Mouse (Mus musculus): ENCODE data around the gene Sema4g. TPM values are rescaled to one million over a fixed set of nuclear protein-coding genes. Genes with fewer than 3 reads are reported as not detected.

Sema4g gene
- polyA plus RNA-seq (2014; fragmentation: Nextera tagmentation; extraction: Ambion mirVana), result 7.1 and 7.4 TPM in 2 replicates

DNA sequence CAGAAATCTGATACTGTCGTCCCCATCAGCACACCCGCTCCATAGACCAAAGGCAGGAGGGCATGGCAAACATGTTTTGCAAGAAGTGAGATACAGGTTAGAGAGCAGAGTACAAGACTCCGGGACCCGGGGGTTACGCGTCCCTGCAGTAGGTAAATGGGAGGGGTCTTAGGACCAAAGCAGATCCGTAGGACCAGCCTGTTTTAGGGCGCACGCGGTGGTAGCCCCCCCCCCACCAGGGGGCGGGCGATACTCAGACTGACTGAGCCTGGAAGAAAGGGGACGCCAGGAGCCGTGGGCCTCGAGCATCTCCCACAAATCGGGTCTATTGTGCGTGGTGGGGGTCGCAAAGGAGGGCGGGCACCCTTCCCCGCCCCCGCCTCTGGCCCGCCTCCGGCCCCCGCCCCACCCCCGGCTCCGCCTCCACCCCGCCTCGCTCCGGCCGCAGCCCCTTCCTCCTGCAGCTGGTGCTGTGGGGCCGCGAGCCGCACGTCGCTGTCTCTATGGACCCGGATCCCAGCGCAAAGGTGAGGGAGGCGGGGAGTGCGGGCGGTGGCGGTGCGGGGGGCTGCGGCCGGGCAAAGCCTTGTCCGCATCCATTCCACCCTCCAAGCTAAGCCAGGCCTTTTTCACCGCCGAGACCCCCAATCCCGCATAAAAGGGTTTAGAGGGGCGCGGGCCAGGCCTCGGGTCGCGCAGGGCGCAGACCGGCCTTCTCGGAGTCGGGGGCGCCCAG lies at the start of gene Sema4g:
Sema4g (plus strand) TSS at position 271 of the 736 bp plus-strand sequence.
- H3K36me3 ChIP-seq (ENCODE audit: control insufficient read depth, insufficient read depth, low read length), result no peaks in the 10 kb centered on the region

DNA sequence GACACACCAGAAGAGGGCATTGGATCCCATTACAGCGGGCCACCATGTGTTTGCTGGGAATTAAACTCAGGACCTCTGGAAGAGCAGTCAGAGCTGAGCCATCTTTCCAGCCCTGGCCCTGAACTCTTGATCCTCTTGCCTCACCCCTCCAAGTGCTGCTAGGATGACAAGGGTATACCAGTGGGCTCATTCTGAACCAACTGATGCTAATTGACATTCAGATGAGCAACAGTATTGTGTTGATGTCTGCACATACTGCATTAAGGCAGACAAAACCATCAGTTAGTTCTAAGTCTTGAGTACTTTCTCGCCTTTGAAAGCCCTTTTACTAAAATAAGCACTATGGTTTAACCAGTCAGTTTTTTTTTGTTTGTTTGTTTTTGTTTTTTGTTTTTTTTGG lies 29.3 kb upstream of the Sema4g start:
- H3K27me3 ChIP-seq (ENCODE audit: control insufficient read depth, insufficient read depth, low read length), result no peaks in the 10 kb centered on the region
- H3K9ac ChIP-seq (ENCODE audit: low read length), result no peak overlapping the region
- no peaks in the 10 kb centered on the region for H3K9me3 ChIP-seq (ENCODE audit: control insufficient read depth, low read length)
- DNase-seq (ENCODE audit: low spot score) (no peak), ATAC-seq (replicated peaks; ENCODE audit: low FRiP score) (no peak)
- H3K27ac ChIP-seq (ENCODE audit: low read depth, low read length), result no peak overlapping the region
- no peaks in the 10 kb centered on the region for H3K4me1 ChIP-seq (replicated peaks; ENCODE audit: control insufficient read depth, insufficient read depth, low read length)
- WGBS, result 96% methylated on average over 2 of the region's 2 CpGs
- peaks cover 4% of the 10 kb centered on the region; the same call in 1 of the 2 replicates for H3K36me3 ChIP-seq (ENCODE audit: control insufficient read depth, insufficient read depth, low read length)
- H3K4me3 ChIP-seq (ENCODE audit: low read depth, low read length), result no peak overlapping the region
- H3K4me2 ChIP-seq (ENCODE audit: low read depth, low read length, severe bottlenecking), result no peak overlapping the region

More for the DNA sequence above, at the start of gene Sema4g:
- peaks cover 18% of the 10 kb centered on the region for H3K4me1 ChIP-seq (replicated peaks; ENCODE audit: control insufficient read depth, insufficient read depth, low read length)
- H3K27ac ChIP-seq (ENCODE audit: low read depth, low read length), result 0 out of 2 replicates have a peak within 1 kb of the TSS, but pooled peaks have one; percentile 6
- H3K9me3 ChIP-seq (ENCODE audit: control insufficient read depth, low read length), result no peaks in the 10 kb centered on the region
- ATAC-seq (replicated peaks; ENCODE audit: low FRiP score) (peak; percentile 85), DNase-seq (ENCODE audit: low spot score) (peak; percentile 82)
- H3K9ac ChIP-seq (ENCODE audit: low read length), result peak within 1 kb of the TSS; percentile 85
- peak within 1 kb of the TSS; percentile 98 for H3K4me2 ChIP-seq (ENCODE audit: low read depth, low read length, severe bottlenecking)
- H3K4me3 ChIP-seq (ENCODE audit: low read depth, low read length), result peak within 1 kb of the TSS; percentile 65
- WGBS, result under 1% methylated on average over 42 of the region's 58 CpGs
- 0 out of 2 replicates have a peak, but pooled peaks cover 2% of the 10 kb centered on the region for H3K27me3 ChIP-seq (ENCODE audit: control insufficient read depth, insufficient read depth, low read length)

DNA sequence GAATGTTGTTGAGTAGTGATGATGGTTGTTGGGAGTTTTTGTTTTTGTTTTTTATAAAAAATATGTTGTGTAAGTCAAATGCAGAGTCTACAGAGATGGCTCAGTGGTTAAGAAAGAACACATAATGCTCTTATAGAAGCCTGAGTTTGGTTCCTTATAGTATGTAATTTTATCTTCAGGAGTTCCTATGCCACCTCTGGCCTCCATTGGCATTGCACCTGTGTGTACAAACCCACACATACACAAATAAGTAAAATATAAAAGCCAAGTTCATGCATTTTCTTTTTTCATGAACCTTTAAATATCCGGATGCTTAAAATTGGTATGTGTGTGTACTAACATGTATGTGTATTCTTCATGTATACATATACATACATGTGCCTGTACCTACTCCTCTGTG lies 22.9 kb upstream of the Sema4g start:
- Histone ChIP-seq H3K27me3 (ENCODE audit: control insufficient read depth, insufficient read depth, low read length) (no peaks in the 10 kb centered on the region), H3K9ac (ENCODE audit: low read length) (no peak overlapping the region), H3K4me3 (ENCODE audit: low read depth, low read length) (no peak overlapping the region), H3K4me1 (replicated peaks; ENCODE audit: control insufficient read depth, insufficient read depth, low read length) (no peaks in the 10 kb centered on the region), H3K36me3 (ENCODE audit: control insufficient read depth, insufficient read depth, low read length) (peaks cover 23% of the 10 kb centered on the region), H3K9me3 (ENCODE audit: control insufficient read depth, low read length) (no peaks in the 10 kb centered on the region), H3K4me2 (ENCODE audit: low read depth, low read length, severe bottlenecking) (no peak overlapping the region), H3K27ac (ENCODE audit: low read depth, low read length) (no peak overlapping the region)
- 98% methylated on average over 1 of the region's 1 CpGs for WGBS
- DNase-seq (ENCODE audit: low spot score) (no peak), ATAC-seq (replicated peaks; ENCODE audit: low FRiP score) (no peak)

DNA sequence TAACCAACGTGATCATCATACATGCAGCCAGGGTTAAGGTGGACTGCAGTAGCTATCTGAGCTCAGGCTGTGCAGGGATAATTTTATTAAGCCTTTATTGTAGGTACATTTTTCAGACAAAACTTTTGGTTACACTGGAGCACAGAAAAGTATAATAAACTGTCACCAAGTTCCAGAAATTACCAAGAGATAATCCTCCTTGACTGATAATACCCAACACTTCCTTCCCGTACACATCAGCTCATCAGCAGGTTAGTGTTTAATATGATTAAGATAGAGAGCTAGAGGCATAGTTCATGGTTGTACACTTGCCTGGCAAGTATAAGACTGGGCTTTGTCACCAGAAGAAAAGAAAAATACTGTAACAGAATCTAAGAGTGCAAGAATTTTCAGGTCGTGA lies 20.6 kb upstream of the Sema4g start:
- Histone ChIP-seq H3K4me2 (ENCODE audit: low read depth, low read length, severe bottlenecking) (no peak overlapping the region), H3K27ac (ENCODE audit: low read depth, low read length) (no peak overlapping the region), H3K9ac (ENCODE audit: low read length) (no peak overlapping the region), H3K4me1 (replicated peaks; ENCODE audit: control insufficient read depth, insufficient read depth, low read length) (no peaks in the 10 kb centered on the region), H3K4me3 (ENCODE audit: low read depth, low read length) (no peak overlapping the region), H3K36me3 (ENCODE audit: control insufficient read depth, insufficient read depth, low read length) (peaks cover 25% of the 10 kb centered on the region), H3K27me3 (ENCODE audit: control insufficient read depth, insufficient read depth, low read length) (no peaks in the 10 kb centered on the region), H3K9me3 (ENCODE audit: control insufficient read depth, low read length) (no peaks in the 10 kb centered on the region)
- WGBS, result 93% methylated on average over 3 of the region's 3 CpGs
- no peak for DNase-seq (ENCODE audit: low spot score)
- no peak for ATAC-seq (replicated peaks; ENCODE audit: low FRiP score)

- Histone ChIP-seq H3K27me3 (ENCODE audit: control insufficient read depth, insufficient read depth, low read length) (no peaks in the 10 kb centered on the region), H3K27ac (ENCODE audit: low read depth, low read length) (no peak overlapping the region), H3K36me3 (ENCODE audit: control insufficient read depth, insufficient read depth, low read length) (peaks cover 15% of the 10 kb centered on the region; the same call in 1 of the 2 replicates), H3K4me2 (ENCODE audit: low read depth, low read length, severe bottlenecking) (no peak overlapping the region), H3K4me1 (replicated peaks; ENCODE audit: control insufficient read depth, insufficient read depth, low read length) (no peaks in the 10 kb centered on the region), H3K9ac (ENCODE audit: low read length) (no peak overlapping the region), H3K9me3 (ENCODE audit: control insufficient read depth, low read length) (no peaks in the 10 kb centered on the region), H3K4me3 (ENCODE audit: low read depth, low read length) (no peak overlapping the region)
- ATAC-seq (replicated peaks; ENCODE audit: low FRiP score) (no peak), DNase-seq (ENCODE audit: low spot score) (no peak)
- 87% methylated on average over 6 of the region's 6 CpGs for WGBS
These were observed 12.3 kb upstream of the Sema4g start for GRCm38 (mm10) chr19:44976636-44977035.

DNA sequence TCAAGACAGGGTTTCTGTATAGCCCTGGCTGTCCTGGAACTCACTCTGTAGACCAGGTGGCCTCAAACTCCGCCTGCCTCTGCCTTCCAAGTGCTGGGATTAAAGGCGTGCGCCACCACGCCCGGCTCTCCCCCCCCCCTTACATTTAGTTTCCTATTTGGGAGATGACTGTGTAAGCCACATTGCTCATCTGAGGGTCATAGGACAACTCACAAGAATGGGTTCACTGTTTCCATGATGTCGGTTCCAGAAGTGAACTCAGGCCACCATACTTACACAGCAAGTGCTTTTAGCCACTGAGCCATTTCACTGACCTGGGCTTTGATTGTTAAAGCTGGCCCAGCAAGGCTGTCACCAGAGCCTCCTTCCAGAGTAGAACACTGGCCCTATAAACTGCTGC lies 11.8 kb upstream of the Sema4g start:
- Histone ChIP-seq H3K9me3 (ENCODE audit: control insufficient read depth, low read length) (no peaks in the 10 kb centered on the region), H3K9ac (ENCODE audit: low read length) (no peak overlapping the region), H3K36me3 (ENCODE audit: control insufficient read depth, insufficient read depth, low read length) (peaks cover 15% of the 10 kb centered on the region; the same call in 1 of the 2 replicates), H3K4me3 (ENCODE audit: low read depth, low read length) (no peak overlapping the region), H3K27me3 (ENCODE audit: control insufficient read depth, insufficient read depth, low read length) (no peaks in the 10 kb centered on the region), H3K4me2 (ENCODE audit: low read depth, low read length, severe bottlenecking) (no peak overlapping the region), H3K27ac (ENCODE audit: low read depth, low read length) (no peak overlapping the region), H3K4me1 (replicated peaks; ENCODE audit: control insufficient read depth, insufficient read depth, low read length) (no peaks in the 10 kb centered on the region)
- WGBS, result 90% methylated on average over 6 of the region's 6 CpGs
- DNase-seq (ENCODE audit: low spot score), result no peak
- no peak for ATAC-seq (replicated peaks; ENCODE audit: low FRiP score)

GRCm38 (mm10) chr19:44980787-44981186 lies 8.1 kb upstream of the Sema4g start:
- WGBS, result 94% methylated on average over 2 of the region's 2 CpGs
- Histone ChIP-seq H3K9me3 (ENCODE audit: control insufficient read depth, low read length) (no peaks in the 10 kb centered on the region), H3K4me1 (replicated peaks; ENCODE audit: control insufficient read depth, insufficient read depth, low read length) (no peaks in the 10 kb centered on the region)

GRCm38 (mm10) chr19:44982477-44983115 lies 6.3 kb upstream of the Sema4g start:
- H3K4me1 ChIP-seq (replicated peaks; ENCODE audit: control insufficient read depth, insufficient read depth, low read length), result no peaks in the 10 kb centered on the region
- WGBS, result 90% methylated on average over 7 of the region's 7 CpGs
- no peak overlapping the region for H3K27ac ChIP-seq (ENCODE audit: low read depth, low read length)
- no peaks in the 10 kb centered on the region for H3K27me3 ChIP-seq (ENCODE audit: control insufficient read depth, insufficient read depth, low read length)
- peaks cover 3% of the 10 kb centered on the region; the same call in 1 of the 2 replicates for H3K36me3 ChIP-seq (ENCODE audit: control insufficient read depth, insufficient read depth, low read length)
- no peak for ATAC-seq (replicated peaks; ENCODE audit: low FRiP score)
- H3K9me3 ChIP-seq (ENCODE audit: control insufficient read depth, low read length), result no peaks in the 10 kb centered on the region
- no peak overlapping the region for H3K9ac ChIP-seq (ENCODE audit: low read length)
- no peak overlapping the region for H3K4me3 ChIP-seq (ENCODE audit: low read depth, low read length)
- no peak overlapping the region for H3K4me2 ChIP-seq (ENCODE audit: low read depth, low read length, severe bottlenecking)
- DNase-seq (ENCODE audit: low spot score), result no peak

More at GRCm38 (mm10) chr19:44980787-44981186, 8.1 kb upstream of the Sema4g start:
- H3K27me3 ChIP-seq (ENCODE audit: control insufficient read depth, insufficient read depth, low read length), result no peaks in the 10 kb centered on the region
- ATAC-seq (replicated peaks; ENCODE audit: low FRiP score) (no peak), DNase-seq (ENCODE audit: low spot score) (no peak)
- peaks cover 5% of the 10 kb centered on the region; the same call in 1 of the 2 replicates for H3K36me3 ChIP-seq (ENCODE audit: control insufficient read depth, insufficient read depth, low read length)
- H3K4me3 ChIP-seq (ENCODE audit: low read depth, low read length), result no peak overlapping the region
- no peak overlapping the region for H3K9ac ChIP-seq (ENCODE audit: low read length)
- no peak overlapping the region for H3K27ac ChIP-seq (ENCODE audit: low read depth, low read length)
- H3K4me2 ChIP-seq (ENCODE audit: low read depth, low read length, severe bottlenecking), result no peak overlapping the region
